Mouse (Mus musculus): ENCODE measurements at regions not wholly inside any gene's neighbourhood (a gene's known extent, or its start where the extent isn't known, plus 50 kb on each side); places are given as distances from the start of the nearest gene placed in this dataset.

DNA sequence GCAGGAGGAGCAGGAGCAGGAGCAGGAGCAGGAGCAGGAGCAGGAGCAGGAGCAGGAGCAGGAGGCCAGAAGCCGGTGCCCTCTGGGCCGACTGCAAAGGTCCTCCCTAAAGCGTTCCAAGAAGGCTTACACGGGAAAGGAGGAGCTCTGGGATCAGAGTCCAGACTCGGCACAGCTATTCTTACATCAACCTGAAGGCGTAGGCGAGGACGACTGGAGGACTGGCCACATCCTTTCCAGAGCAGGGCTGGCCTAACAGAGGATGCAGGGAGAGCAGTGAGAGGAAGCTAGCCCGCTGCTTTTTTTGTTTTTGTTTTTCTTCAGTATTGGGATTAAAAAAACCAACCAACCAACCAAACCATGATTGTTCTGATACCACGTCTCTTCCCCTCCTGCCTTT lies 151.5 kb upstream of the Ctnnb1 start:
- TF ChIP-seq POLR2A (IDR thresholded peaks at IDR 0.05; ENCODE audit: borderline replicate concordance, low read depth, low read length): no peak
- TF ChIP-seq CTCF (IDR thresholded peaks at IDR 0.05; ENCODE audit: low read depth, low read length): no peak
- Histone ChIP-seq H3K4me1 (ENCODE audit: control insufficient read depth, insufficient read depth, low read length) (peaks cover 20% of the 10 kb centered on the region), H3K4me3 (ENCODE audit: insufficient read depth, low read length) (no peak overlapping the region), H3K27ac (ENCODE audit: insufficient read depth, low read depth, low read length) (no peak overlapping the region)

DNA sequence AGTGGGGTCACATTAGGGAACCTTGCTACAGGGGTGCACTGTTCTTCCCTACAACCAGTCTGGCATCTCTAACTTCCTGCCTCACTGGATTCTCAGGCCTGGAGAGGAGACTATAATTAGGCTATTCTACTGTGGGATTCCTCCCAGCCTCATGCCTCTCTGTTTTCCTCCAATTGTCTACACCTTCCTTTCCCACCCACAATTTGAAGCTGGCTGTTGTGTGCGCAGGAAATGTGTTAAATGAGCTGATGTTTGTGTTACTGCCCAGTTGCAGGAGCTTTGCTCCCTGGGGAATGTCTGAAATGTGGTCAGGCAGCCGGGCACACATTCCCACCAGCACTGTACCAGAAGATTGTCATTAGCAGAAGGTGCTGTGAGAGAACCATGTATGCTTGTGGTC lies 150.6 kb upstream of the Ctnnb1 start:
- no peak overlapping the region for H3K27ac ChIP-seq (ENCODE audit: insufficient read depth, low read depth, low read length)
- no peak for TF ChIP-seq CTCF (IDR thresholded peaks at IDR 0.05; ENCODE audit: low read depth, low read length)
- peaks cover 17% of the 10 kb centered on the region for H3K4me1 ChIP-seq (ENCODE audit: control insufficient read depth, insufficient read depth, low read length)
- no peak overlapping the region for H3K4me3 ChIP-seq (ENCODE audit: insufficient read depth, low read length)

DNA sequence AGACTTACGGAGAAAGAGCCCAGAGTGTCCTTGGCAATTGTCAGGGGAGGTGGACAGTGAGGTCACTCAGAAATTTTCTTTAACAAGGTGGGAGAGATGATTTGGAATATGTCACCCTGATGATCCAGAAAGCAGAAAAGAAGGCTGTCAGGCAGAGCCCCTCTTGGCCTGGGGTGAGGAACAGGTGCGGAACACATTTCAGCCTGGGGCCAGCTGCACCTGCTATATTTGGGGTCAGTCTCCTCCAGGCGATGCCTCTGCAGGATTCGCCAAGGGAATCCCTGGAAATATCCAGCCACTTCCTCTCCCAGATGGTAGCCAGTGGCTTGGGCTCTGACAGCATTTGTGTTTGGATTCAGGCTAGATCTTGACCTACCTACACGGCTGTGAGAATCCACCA lies 134.8 kb upstream of the Ctnnb1 start:
- Histone ChIP-seq H3K27ac (ENCODE audit: insufficient read depth, low read depth, low read length) (no peak overlapping the region), H3K4me1 (ENCODE audit: control insufficient read depth, insufficient read depth, low read length) (no peaks in the 10 kb centered on the region), H3K4me3 (ENCODE audit: insufficient read depth, low read length) (no peak overlapping the region)
- TF ChIP-seq POLR2A (IDR thresholded peaks at IDR 0.05; ENCODE audit: borderline replicate concordance, low read depth, low read length): no peak
- TF ChIP-seq CTCF (IDR thresholded peaks at IDR 0.05; ENCODE audit: low read depth, low read length): no peak

DNA sequence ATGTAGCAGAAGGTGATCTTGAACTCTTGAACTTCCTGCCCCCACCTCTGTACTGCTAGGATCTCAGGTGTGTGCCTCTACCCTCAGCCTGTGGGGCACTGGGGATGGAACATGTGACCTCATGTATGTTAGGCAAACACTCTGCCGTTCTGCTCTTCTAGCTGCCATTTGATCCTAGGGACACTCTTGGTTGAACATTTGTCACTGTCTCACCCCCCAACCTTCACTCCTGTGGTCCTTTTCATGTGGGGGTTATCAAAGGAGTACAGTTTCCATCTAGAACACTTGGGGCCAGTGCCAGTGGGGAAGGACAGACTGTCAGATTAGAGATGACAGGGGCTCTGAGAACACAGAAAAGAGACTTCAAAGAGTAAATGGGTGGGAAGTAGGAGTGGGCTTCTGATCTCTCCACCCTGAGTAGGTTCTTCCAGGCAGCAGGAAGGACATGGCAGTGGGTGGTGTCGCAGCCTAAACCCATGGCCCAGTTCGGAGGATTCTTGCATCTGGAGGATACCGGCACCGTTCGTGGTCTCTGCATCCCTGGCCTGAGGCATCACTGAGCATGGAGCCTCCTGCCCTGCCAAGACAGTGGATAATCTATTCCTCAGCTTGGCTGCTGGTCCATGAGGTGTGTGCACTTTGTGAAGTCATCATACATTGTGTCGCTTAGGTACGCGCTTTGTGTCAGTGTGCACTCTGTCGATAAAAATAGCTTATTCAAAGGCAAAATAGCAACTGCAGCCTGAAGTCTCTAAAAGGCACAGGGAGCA lies 132.7 kb upstream of the Ctnnb1 start:
- H3K27ac ChIP-seq (ENCODE audit: insufficient read depth, low read depth, low read length): no peak overlapping the region
- no peaks in the 10 kb centered on the region for H3K4me1 ChIP-seq (ENCODE audit: control insufficient read depth, insufficient read depth, low read length)
- no peak for TF ChIP-seq POLR2A (IDR thresholded peaks at IDR 0.05; ENCODE audit: borderline replicate concordance, low read depth, low read length)
- no peak for TF ChIP-seq CTCF (IDR thresholded peaks at IDR 0.05; ENCODE audit: low read depth, low read length)
- no peak overlapping the region for H3K4me3 ChIP-seq (ENCODE audit: insufficient read depth, low read length)

DNA sequence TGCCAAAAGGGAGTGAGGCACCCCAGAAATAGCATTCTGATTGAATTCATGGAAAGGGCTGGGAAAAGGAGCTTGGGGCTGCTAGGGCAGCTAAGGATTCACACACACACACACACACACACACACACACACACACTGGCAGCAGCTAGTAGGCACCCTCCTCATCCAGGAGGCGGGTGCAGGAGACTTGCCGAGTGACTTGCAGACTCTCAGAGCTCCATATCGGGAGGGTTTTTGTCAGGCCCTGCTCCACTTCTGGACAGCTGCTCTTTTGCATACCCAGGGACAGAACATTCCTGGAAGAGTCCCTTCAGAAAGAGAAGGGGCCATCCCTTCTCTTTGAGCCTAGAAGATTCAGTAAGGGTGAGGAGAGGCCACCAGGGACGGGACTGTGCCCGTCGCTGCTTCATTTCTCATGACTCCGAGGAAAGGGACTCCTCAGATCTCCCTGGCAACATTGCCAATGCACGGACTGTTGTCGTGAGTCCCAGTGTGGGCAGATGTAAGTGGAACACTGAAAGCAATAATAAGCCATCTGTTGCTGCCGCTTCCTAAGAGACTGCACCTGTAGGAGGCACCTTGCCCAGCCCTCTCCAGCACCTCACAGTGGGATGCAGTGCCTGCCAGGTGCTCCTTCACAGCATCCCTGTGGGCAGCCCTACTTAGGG lies 130.9 kb upstream of the Ctnnb1 start:
- Histone ChIP-seq H3K4me1 (ENCODE audit: control insufficient read depth, insufficient read depth, low read length) (no peaks in the 10 kb centered on the region), H3K4me3 (ENCODE audit: insufficient read depth, low read length) (no peak overlapping the region), H3K27ac (ENCODE audit: insufficient read depth, low read depth, low read length) (no peak overlapping the region)
- no peak for TF ChIP-seq POLR2A (IDR thresholded peaks at IDR 0.05; ENCODE audit: borderline replicate concordance, low read depth, low read length)
- TF ChIP-seq CTCF (IDR thresholded peaks at IDR 0.05; ENCODE audit: low read depth, low read length): no peak

DNA sequence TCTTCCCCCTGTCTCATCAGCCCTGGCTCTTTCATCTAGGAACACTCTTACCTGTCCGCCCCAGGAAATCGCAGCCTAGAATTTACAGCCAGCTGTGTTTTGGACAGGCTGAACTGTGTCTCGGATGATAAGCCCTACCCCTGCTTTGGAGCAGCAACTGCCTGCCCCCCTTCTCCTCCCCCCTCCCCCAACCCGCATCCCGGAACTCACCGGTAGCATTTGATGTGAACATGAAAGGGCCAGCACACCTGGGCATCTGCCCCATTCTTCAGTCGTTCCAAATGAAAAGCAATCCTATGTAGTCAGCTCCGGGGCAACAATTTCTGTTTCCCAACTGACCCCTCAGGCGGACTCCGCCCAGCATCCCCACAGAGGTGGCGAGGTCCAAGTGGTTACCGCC lies 130.1 kb upstream of the Ctnnb1 start:
- H3K4me1 ChIP-seq (ENCODE audit: control insufficient read depth, insufficient read depth, low read length): no peaks in the 10 kb centered on the region
- no peak overlapping the region for H3K4me3 ChIP-seq (ENCODE audit: insufficient read depth, low read length)
- TF ChIP-seq POLR2A (IDR thresholded peaks at IDR 0.05; ENCODE audit: borderline replicate concordance, low read depth, low read length) (no peak), CTCF (IDR thresholded peaks at IDR 0.05; ENCODE audit: low read depth, low read length) (no peak)
- no peak overlapping the region for H3K27ac ChIP-seq (ENCODE audit: insufficient read depth, low read depth, low read length)

DNA sequence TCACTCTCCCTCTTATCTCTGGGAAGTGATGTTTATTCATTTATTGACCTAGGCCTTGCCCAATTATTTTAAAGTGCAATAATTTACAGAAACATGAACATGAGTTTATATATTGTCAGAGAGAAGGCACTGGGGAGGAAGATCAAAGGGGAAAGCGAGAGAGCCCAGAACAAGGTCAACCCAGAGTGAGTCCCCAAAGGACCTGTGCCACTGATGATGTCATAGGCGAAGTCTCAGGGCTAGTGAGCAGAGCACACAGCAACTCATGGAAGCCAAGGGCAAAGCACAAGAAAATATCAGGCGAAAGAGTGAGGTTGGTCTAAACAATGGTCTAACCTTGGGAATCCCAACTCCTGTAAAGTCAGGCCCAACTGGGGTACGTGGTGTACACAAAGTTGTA lies 126.4 kb upstream of the Ctnnb1 start:
- H3K27ac ChIP-seq (ENCODE audit: insufficient read depth, low read depth, low read length): no peak overlapping the region
- peaks cover 12% of the 10 kb centered on the region for H3K4me1 ChIP-seq (ENCODE audit: control insufficient read depth, insufficient read depth, low read length)
- no peak for TF ChIP-seq CTCF (IDR thresholded peaks at IDR 0.05; ENCODE audit: low read depth, low read length)
- no peak for TF ChIP-seq POLR2A (IDR thresholded peaks at IDR 0.05; ENCODE audit: borderline replicate concordance, low read depth, low read length)
- H3K4me3 ChIP-seq (ENCODE audit: insufficient read depth, low read length): no peak overlapping the region

DNA sequence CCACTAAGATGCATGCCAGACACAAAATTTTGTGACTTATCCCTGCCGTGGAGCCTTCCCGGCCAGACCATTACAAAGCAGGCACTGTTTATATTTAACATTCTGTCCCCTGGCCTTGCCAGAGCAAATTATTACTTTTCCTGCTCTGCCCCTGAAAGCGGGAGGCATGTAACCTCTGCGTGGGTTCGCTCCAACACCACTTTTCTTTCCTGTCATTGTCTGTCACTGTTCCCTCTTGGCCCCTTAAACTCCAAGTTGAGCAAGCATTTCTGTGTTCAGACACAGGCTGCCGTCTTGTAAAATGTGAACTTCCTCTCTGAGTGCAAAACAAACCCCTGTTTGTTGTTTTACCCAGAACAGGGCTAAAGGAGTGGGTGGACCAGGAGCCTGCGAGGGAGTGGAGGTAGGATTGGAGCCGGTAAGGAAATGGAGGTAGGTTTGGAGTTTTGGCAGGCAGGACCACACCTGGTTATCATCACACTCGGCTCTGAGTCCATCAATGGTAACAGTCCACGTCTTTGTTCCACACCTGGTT lies 124.2 kb upstream of the Ctnnb1 start:
- H3K27ac ChIP-seq (ENCODE audit: insufficient read depth, low read depth, low read length): no peak overlapping the region
- TF ChIP-seq CTCF (IDR thresholded peaks at IDR 0.05; ENCODE audit: low read depth, low read length) (no peak), POLR2A (IDR thresholded peaks at IDR 0.05; ENCODE audit: borderline replicate concordance, low read depth, low read length) (no peak)
- H3K4me1 ChIP-seq (ENCODE audit: control insufficient read depth, insufficient read depth, low read length): peaks cover 12% of the 10 kb centered on the region
- H3K4me3 ChIP-seq (ENCODE audit: insufficient read depth, low read length): no peak overlapping the region

DNA sequence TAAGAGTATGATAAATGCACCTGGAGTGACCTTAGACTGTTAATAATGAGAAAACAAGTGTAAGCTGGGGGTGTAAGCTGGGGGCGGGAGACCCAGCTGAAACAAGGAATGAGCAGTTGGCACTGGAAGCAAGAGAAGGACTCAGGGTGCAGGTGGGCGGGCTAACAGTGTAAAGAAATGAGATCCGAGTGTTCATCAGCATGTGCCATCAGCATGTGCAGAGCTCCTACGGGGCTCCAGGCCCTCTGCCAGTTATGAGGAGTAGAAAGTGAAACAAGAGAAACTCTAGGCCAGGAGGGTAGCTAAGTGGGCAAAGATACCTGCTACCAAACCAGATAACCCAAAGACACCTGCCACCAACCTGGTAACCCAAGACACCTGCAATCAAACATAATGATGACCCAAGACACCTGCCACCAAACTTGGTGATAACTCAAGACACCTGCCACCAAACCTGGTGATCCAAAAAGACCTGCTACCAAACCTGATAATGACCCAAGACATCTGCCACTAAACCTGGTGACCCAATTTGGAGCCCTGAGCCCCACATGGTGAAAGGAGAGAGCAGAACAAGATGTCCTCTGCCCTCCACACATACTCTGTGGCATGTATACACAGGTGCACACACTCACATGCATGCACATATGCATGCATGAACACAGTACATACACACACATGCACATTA lies 120.1 kb upstream of the Ctnnb1 start:
- Histone ChIP-seq H3K27ac (ENCODE audit: insufficient read depth, low read depth, low read length) (no peak overlapping the region), H3K4me3 (ENCODE audit: insufficient read depth, low read length) (no peak overlapping the region), H3K4me1 (ENCODE audit: control insufficient read depth, insufficient read depth, low read length) (peaks cover 14% of the 10 kb centered on the region)
- no peak for TF ChIP-seq POLR2A (IDR thresholded peaks at IDR 0.05; ENCODE audit: borderline replicate concordance, low read depth, low read length)
- TF ChIP-seq CTCF (IDR thresholded peaks at IDR 0.05; ENCODE audit: low read depth, low read length): no peak

DNA sequence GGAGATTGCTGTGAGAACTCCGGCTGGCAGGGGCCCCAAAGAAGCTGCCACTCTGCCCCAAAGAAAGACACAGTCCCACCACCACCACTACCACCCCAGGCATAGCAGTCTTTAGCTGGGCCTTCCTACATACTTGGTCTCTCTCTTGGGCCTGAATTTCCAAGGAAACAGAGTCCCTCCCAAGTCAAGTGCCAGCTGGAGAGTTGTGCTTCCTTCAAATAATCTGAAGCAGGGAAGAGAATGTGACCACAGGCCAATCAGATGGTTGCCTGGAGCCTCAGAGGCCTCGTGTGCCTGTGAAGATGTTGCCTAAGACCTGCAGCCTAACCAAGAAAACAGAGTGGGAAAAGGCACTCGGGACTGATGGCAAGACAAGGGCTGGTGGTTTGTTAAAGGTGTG lies 117.5 kb upstream of the Ctnnb1 start:
- H3K27ac ChIP-seq (ENCODE audit: insufficient read depth, low read depth, low read length): no peak overlapping the region
- TF ChIP-seq POLR2A (IDR thresholded peaks at IDR 0.05; ENCODE audit: borderline replicate concordance, low read depth, low read length) (no peak), CTCF (IDR thresholded peaks at IDR 0.05; ENCODE audit: low read depth, low read length) (no peak)
- no peak overlapping the region for H3K4me3 ChIP-seq (ENCODE audit: insufficient read depth, low read length)
- H3K4me1 ChIP-seq (ENCODE audit: control insufficient read depth, insufficient read depth, low read length): peaks cover 5% of the 10 kb centered on the region; the same call in 1 of the 2 replicates

Measured in bone marrow macrophage, adult 2 months (primary cell).